Mouse (Mus musculus) thymus, adult 2 months (tissue): Measurements from ENCODE around the gene Slc34a1. TPM values are rescaled to one million over a fixed set of nuclear protein-coding genes. Genes with fewer than 3 reads are reported as not detected.

Source experiments
- DNase-seq: peaks from one replicate; pipeline ENCODE4 v3.0.0; 2021
- H3K27ac ChIP-seq: fragments of 200-500 bp; 2 replicates; pipeline ENCODE4 v1.5.1; 2012; ENCODE audit warnings: low read length, control low read depth; ENCODE audit not compliant: control insufficient read depth, insufficient read depth
- H3K27me3 ChIP-seq: fragments of 200-500 bp; 2 replicates; pipeline ENCODE4 v1.6.1; 2012; ENCODE audit warnings: mild to moderate bottlenecking, low read length, moderate library complexity, mixed read lengths; ENCODE audit not compliant: control insufficient read depth, insufficient read depth
- H3K36me3 ChIP-seq: fragments of 200-500 bp; 2 replicates; pipeline ENCODE4 v1.6.1; 2012; ENCODE audit warnings: mild to moderate bottlenecking, low read length, moderate library complexity; ENCODE audit not compliant: control insufficient read depth, insufficient read depth
- H3K4me1 ChIP-seq: fragments of 200-500 bp; replicated peaks from 2 replicates; pipeline ENCODE4 v1.6.1; 2012; ENCODE audit warnings: low read length; ENCODE audit not compliant: control insufficient read depth, insufficient read depth
- H3K4me3 ChIP-seq: fragments of 200-500 bp; 2 replicates; pipeline ENCODE4 v1.5.1; 2012; ENCODE audit warnings: mild to moderate bottlenecking, low read length, control low read depth, moderate library complexity; ENCODE audit not compliant: control insufficient read depth, insufficient read depth
- CTCF ChIP-seq: fragments of 200-500 bp; IDR thresholded peaks from 2 replicates; pipeline ENCODE4 v1.5.1; 2012; ENCODE audit warnings: mild to moderate bottlenecking, control low read depth, low read length, moderate library complexity, borderline replicate concordance; ENCODE audit not compliant: control insufficient read depth, poor library complexity, insufficient read depth; ENCODE audit errors: extremely low read depth
- POLR2A ChIP-seq: fragments of 200-500 bp; IDR thresholded peaks from 2 replicates; pipeline ENCODE4 v1.6.1; 2012; ENCODE audit warnings: mild to moderate bottlenecking, low read length, control low read depth, moderate library complexity; ENCODE audit not compliant: control insufficient read depth, poor library complexity, insufficient read depth; ENCODE audit errors: extremely low read depth
- WGBS: fragments of 180-500 bp; shearing (Covaris S2); methylation state at CpG from one replicate; pipeline ENCODE4 v1.1.7; 2018; 5-methylcytosine and 5-hydroxymethylcytosine counted together
- polyA plus RNA-seq: library from polyadenylated mRNA; depleted of rRNA; stranded (reverse); fragments of >200 nt; gene quantifications from 2 replicates; pipeline ENCODE4 v1.2.3, GENCODE M21; 2012

Slc34a1 gene
- polyA plus RNA-seq, 1 experiment = 6.0 TPM

DNA sequence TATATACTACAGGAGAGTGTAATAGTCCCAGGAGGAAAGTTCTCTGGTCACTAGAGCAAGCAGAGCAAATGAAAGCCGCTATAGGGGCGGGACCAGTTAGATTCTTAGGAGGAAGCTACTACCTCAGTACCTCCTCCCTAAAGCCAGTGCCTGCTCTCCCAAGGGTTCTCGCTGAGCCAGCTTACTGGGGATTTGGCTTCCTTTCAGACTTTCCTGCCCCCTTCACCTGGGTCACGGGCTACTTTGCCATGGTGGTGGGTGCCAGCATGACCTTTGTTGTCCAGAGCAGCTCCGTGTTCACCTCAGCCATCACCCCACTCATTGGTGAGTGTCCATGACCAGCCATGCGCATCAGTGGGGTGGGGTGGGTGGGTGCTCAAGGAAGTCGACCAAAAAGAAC lies 13.8 kb downstream of the Slc34a1 start:
- TF ChIP-seq POLR2A (no peak), CTCF (no peak)
- 88% methylated on average over 7 of the region's 7 CpGs for WGBS
- Histone ChIP-seq H3K4me3 (no peak overlapping the region), H3K4me1 (0 out of 2 replicates have a peak, but pooled peaks cover 7% of the 10 kb centered on the region), H3K36me3 (no peaks in the 10 kb centered on the region), H3K27me3 (no peaks in the 10 kb centered on the region), H3K27ac (no peak overlapping the region)
- DNase-seq = no peak

DNA sequence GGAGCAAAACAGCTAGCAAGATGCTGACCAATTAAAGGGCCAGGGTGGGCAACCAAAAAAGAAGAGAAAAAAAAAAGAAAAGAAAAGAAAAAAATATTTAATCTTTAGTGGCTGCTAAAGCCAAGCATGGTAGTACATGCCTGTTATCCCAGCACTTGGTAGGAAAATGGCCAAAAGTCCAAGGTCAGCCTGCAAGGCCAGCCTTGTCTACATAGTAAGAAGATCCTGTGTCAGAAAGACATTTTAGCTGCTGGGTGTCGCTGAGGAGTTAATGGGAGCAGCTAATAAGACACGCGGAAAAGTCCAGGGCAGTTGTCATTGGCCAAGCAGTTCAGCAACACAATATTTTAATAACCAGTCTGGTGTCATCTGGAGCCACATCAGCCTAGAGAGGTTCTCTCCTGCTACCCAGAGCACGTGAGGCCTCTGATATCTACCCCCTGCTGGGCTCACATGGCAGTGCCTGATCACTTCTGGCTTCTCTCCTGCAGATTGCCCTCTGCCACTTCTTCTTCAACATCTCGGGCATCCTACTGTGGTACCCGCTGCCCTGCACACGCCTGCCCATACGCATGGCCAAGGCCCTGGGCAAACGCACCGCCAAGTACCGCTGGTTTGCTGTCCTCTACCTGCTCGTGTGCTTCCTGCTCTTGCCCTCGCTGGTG lies 14.8 kb downstream of the Slc34a1 start:
- H3K4me3 ChIP-seq = no peak overlapping the region
- 0 out of 2 replicates have a peak, but pooled peaks cover 7% of the 10 kb centered on the region for H3K4me1 ChIP-seq
- H3K27ac ChIP-seq = no peak overlapping the region
- no peak for TF ChIP-seq POLR2A
- no peak for TF ChIP-seq CTCF
- H3K27me3 ChIP-seq = no peaks in the 10 kb centered on the region
- no peak for DNase-seq
- H3K36me3 ChIP-seq = no peaks in the 10 kb centered on the region
- WGBS = 48% methylated on average over 13 of the region's 13 CpGs

DNA sequence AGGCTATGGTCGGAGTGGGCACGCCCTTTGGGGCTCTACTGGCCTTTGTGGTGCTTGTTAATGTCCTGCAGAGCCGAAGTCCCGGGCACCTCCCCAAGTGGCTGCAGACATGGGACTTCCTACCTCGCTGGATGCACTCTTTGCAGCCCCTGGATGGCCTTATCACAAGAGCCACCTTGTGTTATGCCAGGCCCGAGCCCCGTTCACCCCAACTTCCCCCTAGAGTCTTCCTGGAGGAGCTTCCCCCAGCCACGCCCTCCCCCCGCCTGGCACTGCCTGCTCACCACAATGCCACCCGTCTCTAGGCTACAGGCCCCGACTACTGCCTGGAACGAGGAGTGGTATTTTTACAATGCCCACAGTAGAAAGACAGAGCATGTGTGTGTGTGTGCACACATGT lies 15.3 kb downstream of the Slc34a1 start:
- WGBS = 12% methylated on average over 12 of the region's 12 CpGs
- Histone ChIP-seq H3K36me3 (no peaks in the 10 kb centered on the region), H3K4me3 (no peak overlapping the region), H3K4me1 (peaks cover 12% of the 10 kb centered on the region), H3K27me3 (no peaks in the 10 kb centered on the region), H3K27ac (no peak overlapping the region)
- no peak for DNase-seq
- TF ChIP-seq CTCF = no peak

DNA sequence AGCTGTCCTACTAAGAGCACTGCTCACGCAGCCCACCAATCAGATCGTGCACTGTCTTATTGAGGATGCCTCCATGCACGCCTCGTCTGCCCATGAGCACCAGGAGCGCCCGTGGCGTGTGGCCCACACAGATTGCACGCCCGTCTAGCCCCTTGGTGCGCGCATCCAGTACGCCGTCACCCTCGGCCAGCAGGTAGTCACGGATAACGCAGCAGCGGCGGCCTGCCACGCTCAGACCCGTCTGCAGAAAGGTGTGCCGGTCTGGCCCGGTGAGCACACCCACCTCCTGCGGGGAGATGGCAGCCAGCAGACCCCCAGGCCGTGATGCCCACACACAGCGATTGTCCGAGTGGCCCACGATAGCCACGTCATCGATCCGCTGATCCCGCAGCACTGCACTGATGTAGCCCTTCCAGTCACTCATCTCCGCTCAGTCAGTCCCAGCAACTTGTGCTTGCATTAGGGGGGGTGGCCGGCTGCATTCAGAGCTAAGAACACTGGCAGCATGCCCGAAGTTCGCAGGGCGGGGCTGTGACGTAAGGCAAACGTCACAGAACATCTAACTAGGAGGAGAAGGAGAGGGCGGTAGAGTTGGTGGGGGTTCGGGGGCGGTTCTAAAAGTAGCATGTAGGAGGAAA lies 16.9 kb downstream of the Slc34a1 start, which contains the start of gene Pfn3:
TSS of gene Pfn3 (minus strand) at position 490 of the 638 bp plus-strand sequence.
- Histone ChIP-seq H3K4me3 (no peak within 1 kb of the TSS), H3K36me3 (no peaks in the 10 kb centered on the region), H3K27me3 (peaks cover under 1% of the 10 kb centered on the region; the same call in 1 of the 2 replicates), H3K4me1 (peaks cover 14% of the 10 kb centered on the region), H3K27ac (no peak within 1 kb of the TSS)
- no peak for DNase-seq
- no peak for TF ChIP-seq CTCF
- TF ChIP-seq POLR2A = no peak
- WGBS = 76% methylated on average over 41 of the region's 41 CpGs

DNA sequence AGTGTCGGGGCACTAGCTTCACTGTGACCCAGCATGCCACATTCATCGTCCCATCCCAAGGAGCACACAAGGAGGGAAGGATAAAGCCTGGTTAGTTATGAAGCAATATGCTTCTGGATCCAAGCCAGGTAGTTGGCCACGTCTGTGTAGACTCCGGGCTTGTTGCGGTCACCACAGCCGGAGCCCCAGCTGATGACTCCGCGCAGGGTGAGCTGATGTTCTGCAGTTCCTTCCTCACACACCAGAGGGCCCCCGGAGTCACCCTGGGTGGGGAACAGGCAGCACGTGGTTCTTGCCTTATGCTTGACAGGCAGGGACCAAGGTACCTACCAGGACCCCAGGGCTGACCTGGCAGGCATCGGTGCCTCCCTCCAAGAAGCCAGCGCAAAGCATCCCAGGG lies 20.0 kb downstream of the Slc34a1 start:
- TF ChIP-seq POLR2A (0 out of 2 replicates have a peak, but pooled peaks have one; percentile 22), CTCF (peak; percentile 89)
- DNase-seq = peak; percentile 93
- no peak overlapping the region for H3K4me3 ChIP-seq
- 5% methylated on average over 12 of the region's 12 CpGs for WGBS
- H3K27ac ChIP-seq = no peak overlapping the region
- H3K4me1 ChIP-seq = peaks cover 31% of the 10 kb centered on the region
- no peaks in the 10 kb centered on the region for H3K36me3 ChIP-seq
- H3K27me3 ChIP-seq = peaks cover 12% of the 10 kb centered on the region; the same call in 1 of the 2 replicates

DNA sequence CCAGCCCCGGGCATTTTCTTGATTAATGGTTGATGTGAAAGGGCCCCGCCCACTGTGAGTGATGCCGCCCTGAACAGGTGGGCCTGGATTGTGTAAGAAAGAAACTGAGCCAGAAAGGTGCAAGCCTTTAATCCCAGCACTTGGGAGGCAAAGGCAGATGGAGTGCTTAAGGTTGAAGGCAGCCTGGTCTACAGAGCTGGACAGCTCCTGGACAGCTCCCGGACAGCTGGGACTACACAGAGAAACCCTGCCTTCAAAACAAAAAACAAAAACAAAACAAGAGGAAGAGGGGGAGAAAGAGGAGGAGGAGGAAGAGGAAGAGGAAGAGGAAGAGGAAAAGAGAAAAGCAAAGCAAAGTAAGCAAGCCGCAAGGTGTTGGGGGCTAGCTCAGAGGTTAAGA lies 21.2 kb downstream of the Slc34a1 start:
- H3K36me3 ChIP-seq = no peaks in the 10 kb centered on the region
- TF ChIP-seq POLR2A (no peak), CTCF (no peak)
- H3K4me1 ChIP-seq = peaks cover 25% of the 10 kb centered on the region
- peaks cover 12% of the 10 kb centered on the region; the same call in 1 of the 2 replicates for H3K27me3 ChIP-seq
- H3K4me3 ChIP-seq = no peak overlapping the region
- 73% methylated on average over 5 of the region's 5 CpGs for WGBS
- no peak overlapping the region for H3K27ac ChIP-seq
- DNase-seq = no peak
